Mouse (Mus musculus) C2C12 (cell line): Measurements from ENCODE around the gene A430033K04Rik.

Experiments used
- CEBPB ChIP-seq: IDR thresholded peaks from one replicate; pipeline ENCODE4 v1.6.1; 2011; ENCODE audit warnings: low read depth, mild to moderate bottlenecking, control low read depth, moderate library complexity
- CTCF ChIP-seq: IDR thresholded peaks from one replicate; pipeline ENCODE4 v1.5.1; 2011; ENCODE audit not compliant: control insufficient read depth, insufficient read depth, insufficient read length
- FOSL1 ChIP-seq: IDR thresholded peaks from one replicate; pipeline ENCODE4 v1.8.0; 2011; ENCODE audit warnings: mild to moderate bottlenecking, low read length; ENCODE audit not compliant: poor library complexity, insufficient read depth, severe bottlenecking
- MAX ChIP-seq: IDR thresholded peaks from one replicate; pipeline ENCODE4 v1.6.1; 2011; ENCODE audit warnings: mild to moderate bottlenecking, control low read depth
- MYOD1 ChIP-seq: IDR thresholded peaks from one replicate; pipeline ENCODE4 v1.6.1; 2011; ENCODE audit warnings: low read depth; ENCODE audit not compliant: control insufficient read depth, insufficient read length
- USF1 ChIP-seq: IDR thresholded peaks from one replicate; pipeline ENCODE4 v1.6.1; 2011; ENCODE audit warnings: low read depth, mild to moderate bottlenecking, control low read depth, moderate library complexity

- TF ChIP-seq CTCF (no peak), MYOD1 (no peak), MAX (no peak), USF1 (no peak), FOSL1 (no peak), CEBPB (no peak)
Observed at GRCm38 (mm10) chr5:138618353-138618752, 4.3 kb upstream of the A430033K04Rik start.
